Mouse (Mus musculus) megakaryocyte, adult 5-6 weeks (primary cell): ENCODE results near the gene Rpl3l. TPM values are rescaled to one million over a fixed set of nuclear protein-coding genes. Genes with fewer than 3 reads are reported as not detected.

Experiments used
- ATAC-seq: 2 replicates; pipeline ENCODE4 v1.8.0; 2016; ENCODE audit warnings: mild to moderate bottlenecking, inconsistent platforms; ENCODE audit not compliant: poor library complexity, severe bottlenecking
- total RNA-seq, 2 experiments: library from RNA; stranded (forward) in 1 of 2; stranded (reverse) in 1 of 2; fragments of 153-499, 151-499 nt in 1 of 2; fragments of 221-1000, 200-1000 nt in 1 of 2; gene quantifications; 2 replicates each; pipeline versions ENCODE4 v1.2.3 to v1.2.4; 2015 to 2017

Rpl3l gene
- total RNA-seq, 2 experiments from 2014 or later: 0.15 to 0.45 TPM

DNA sequence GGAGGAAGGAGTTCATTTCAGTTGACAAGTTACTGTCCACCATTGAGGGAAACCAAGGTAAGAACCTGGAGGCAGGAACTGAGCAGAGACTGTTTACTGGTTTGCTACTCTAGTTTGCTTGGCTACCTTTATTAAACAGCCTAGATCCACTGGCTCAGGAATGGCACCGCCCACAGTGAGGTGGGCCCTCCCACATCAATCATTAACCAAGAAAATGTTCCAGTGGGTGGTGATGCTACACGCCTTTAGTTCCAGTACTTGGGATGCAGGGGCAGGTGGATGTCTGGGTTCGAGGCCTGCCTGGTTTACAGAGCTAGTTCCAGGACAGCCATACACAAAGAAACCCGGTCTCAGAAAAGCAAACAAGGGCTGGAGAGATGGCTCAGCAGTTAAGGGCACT lies 10.6 kb downstream of the Rpl3l start:
- no peak for ATAC-seq

GRCm38 (mm10) chr17:24739926-24740325 lies 12.3 kb downstream of the Rpl3l start:
- no peak for ATAC-seq

- ATAC-seq: peak; percentile 45
Measured at GRCm38 (mm10) chr17:24742307-24742706, 14.7 kb downstream of the Rpl3l start.

- ATAC-seq: no peak
Measured at GRCm38 (mm10) chr17:24743896-24744295, 16.3 kb downstream of the Rpl3l start.

GRCm38 (mm10) chr17:24744381-24744780 lies 16.8 kb downstream of the Rpl3l start:
- no peak for ATAC-seq

DNA sequence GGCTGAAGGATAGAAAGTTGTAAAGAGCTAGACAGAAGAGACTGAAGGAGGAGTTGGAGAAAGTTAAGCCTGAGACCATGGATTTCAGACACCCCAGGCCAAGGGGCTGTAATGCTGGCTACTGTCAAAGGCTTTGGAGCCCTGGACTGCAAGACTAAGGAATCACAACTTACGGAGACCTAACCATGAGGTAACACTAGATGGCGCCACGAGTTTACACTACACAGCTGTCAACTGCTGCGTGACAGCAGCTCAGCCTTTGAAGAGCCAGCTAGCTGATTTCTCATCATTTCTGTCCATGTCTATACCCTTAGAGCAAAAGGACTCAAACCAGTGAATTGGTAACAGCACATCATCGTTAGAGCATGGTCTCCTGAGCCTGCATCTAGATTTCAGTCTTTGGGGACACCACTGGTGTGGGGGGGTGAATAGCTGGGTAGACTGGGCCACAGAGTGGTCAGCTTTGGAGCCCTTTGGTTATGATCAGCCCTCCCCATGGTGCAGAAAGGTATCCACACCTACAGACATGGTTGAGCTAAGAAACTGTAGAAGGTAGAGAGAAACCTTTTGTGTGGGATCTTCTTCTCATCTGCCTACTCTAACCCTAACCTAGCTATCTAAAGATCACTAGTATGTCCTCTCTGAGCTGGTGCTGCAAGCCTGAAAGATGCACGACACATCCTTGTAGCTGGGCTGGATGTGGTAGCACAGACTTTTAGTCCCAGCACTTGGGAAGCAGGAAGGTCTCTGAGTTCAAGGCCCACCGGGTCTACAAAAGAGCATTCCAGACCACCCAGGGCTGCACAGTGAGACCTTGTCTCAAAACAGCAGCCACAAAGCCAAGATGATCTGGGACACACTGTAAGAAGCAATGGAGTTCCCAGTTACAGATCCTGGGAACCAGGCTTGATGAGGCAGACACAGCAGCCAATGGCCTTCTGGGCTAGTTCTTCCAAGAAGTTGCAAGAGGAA lies 18.2 kb downstream of the Rpl3l start:
- peak; percentile 77 for ATAC-seq

DNA sequence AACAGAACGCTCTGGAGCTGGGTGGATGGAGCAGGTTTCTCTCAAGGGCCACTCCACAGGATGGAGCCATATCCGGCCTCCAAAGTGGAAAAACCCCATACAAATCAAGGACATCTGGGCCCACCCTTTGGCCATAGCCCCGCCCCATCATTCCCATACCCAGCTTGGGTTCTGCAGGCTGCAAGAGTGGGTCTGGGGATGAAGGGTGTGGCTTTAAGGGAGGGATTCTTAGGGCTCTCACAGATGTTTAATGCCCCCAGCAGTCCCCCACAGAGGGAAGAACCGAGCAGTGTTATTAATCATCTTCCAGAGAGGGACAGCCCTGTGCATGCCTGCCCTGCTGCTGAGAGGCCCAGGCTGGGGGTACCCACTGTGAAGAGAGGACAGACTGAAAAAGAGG lies 19.4 kb downstream of the Rpl3l start:
- ATAC-seq: no peak

- ATAC-seq: no peak
Measured at GRCm38 (mm10) chr17:24751528-24751927, 23.9 kb downstream of the Rpl3l start.

- peak; percentile 52 for ATAC-seq
Measured at GRCm38 (mm10) chr17:24752415-24753394, 25.1 kb downstream of the Rpl3l start, which contains the start of gene Hs3st6. TSS of gene Hs3st6 (plus strand) at chr17:24752988.

GRCm38 (mm10) chr17:24757394-24757793 lies 29.8 kb downstream of the Rpl3l start:
- ATAC-seq: no peak

DNA sequence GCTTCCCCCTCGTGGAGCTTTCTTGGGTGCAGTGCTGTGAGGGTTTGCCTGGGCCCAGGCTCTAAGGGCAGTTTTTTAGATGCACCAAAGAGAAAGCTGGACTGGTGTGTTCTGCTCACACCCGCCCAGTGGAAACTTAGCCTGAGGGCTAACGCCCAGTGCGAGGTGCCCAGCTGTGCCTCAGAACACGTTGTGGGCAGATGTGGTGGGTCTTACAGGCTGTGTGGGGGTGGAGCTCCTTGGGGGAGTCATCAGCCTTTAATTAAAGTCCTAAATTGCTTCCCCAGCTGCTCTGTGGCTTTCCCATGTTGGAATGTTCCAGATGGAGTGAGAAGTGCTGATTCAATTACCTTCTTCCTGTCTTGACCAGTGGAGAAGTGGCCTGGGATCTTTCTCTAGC lies 33.5 kb downstream of the Rpl3l start:
- ATAC-seq: no peak

DNA sequence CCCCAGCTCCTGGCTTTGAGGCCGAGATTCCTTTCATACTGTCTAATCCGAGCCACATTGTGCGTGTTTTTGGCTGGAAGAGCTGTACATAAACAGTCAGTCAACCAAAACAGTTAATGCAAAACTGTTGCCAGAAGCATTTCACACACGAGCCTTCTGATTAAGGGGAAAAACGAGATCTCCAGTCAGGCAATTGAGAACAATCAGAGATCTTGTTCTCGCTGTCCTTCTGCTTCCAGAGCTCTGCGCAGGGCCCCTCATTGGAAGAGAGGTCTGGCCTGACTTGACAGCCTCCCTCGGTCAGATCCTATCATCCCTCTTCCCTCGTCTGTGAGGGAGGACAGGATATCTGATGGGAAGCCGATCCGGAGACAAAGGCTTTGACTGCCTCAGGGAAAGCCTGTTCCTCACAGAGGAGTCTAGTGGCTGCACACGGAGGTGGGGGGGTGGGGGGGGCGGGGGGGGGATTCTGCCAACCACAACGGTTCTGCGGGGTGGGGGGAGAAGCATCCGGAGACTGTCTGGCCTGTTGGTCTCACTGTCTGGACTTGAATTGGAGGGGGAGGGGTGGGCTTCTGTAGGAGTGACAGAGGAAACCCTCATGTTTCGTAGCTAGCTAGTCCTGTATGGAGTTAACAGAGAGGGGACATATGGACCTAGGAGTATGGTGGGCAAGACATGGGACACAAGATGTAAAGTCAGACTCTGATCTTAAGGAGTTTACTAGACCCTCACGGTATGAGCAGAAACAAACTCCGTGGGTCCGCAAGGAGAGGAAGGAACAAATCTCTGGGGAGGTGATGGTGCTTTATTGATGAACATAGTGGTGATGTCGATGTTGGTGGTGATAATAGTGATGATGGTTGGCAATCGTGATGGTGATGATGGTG lies 37.6 kb downstream of the Rpl3l start:
- no peak for ATAC-seq

- ATAC-seq: no peak
Measured at GRCm38 (mm10) chr17:24766266-24766875, 38.8 kb downstream of the Rpl3l start.

- ATAC-seq: no peak
Measured at GRCm38 (mm10) chr17:24769146-24769545, 41.5 kb downstream of the Rpl3l start.

GRCm38 (mm10) chr17:24773241-24773640 lies 45.6 kb downstream of the Rpl3l start:
- ATAC-seq: no peak

GRCm38 (mm10) chr17:24775173-24775572 lies 47.6 kb downstream of the Rpl3l start:
- no peak for ATAC-seq

DNA sequence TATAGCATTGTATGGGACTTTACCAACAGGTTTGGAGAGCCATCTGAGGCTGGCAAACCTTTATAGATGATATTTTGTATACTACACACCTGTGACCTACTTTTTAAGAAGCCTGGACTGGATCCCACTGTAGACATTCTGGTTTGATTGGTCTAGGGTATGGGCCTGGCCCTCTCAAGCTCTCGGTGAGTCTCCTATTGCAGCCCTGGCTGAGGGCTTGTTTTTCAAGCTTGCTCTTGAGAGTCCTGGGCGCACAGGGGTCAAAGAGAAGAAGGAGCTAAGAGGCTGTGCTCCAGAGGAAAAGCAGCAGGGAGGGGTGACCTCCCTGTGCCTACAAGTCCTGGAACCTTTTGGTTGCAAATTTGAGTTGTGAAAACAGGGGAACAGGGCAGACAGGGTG lies 49.5 kb downstream of the Rpl3l start:
- ATAC-seq: no peak

GRCm38 (mm10) chr17:24780821-24781220 lies 53.2 kb downstream of the Rpl3l start:
- ATAC-seq: peak; percentile 81
